Mouse (Mus musculus) T-helper 17 cell (primary cell): Measurements from ENCODE around the gene Sdk2.

ENCODE experiments used
- in situ Hi-C, 2 experiments: fragments of 300-600 bp; cut with MboI, MseI; formaldehyde crosslinking; loops; 1 replicate in 1 of 2; 2 replicates in 1 of 2; pipeline ENCODE4 v1.15.1; 2025; ENCODE audit warnings: high pct_unique_total_duplicates in 2 of 2

The Sdk2 gene

DNA sequence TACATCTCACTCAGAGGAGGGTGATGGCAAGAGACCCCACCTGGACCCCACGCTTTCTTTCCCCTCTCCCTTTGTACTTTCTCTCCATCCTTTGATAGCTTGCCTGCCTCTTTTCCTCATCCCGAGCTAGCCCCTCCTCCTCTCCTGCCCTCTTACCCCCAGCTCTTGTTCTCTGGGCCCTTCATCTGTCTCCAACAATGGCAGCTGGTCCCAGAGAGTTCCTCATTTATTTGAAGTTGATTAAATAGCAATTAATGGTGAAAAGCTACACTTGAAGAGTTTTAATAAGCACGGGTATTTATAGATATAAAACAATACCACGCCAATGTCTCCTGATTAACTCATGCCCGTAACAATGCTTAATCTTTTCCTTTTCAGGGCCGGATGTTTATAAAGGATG is 222.9 kb downstream of the Sdk2 start:
- in situ Hi-C loops, result no loop called here

GRCm38 (mm10) chr11:113842879-113843278 is 224.0 kb downstream of the Sdk2 start:
- in situ Hi-C loops, result no loop called here

GRCm38 (mm10) chr11:113831608-113832007 is 235.2 kb downstream of the Sdk2 start:
- in situ Hi-C loops, result no loop called here

- in situ Hi-C loops, result no loop called here
These were observed 238.7 kb downstream of the Sdk2 start for GRCm38 (mm10) chr11:113828081-113828554.

DNA sequence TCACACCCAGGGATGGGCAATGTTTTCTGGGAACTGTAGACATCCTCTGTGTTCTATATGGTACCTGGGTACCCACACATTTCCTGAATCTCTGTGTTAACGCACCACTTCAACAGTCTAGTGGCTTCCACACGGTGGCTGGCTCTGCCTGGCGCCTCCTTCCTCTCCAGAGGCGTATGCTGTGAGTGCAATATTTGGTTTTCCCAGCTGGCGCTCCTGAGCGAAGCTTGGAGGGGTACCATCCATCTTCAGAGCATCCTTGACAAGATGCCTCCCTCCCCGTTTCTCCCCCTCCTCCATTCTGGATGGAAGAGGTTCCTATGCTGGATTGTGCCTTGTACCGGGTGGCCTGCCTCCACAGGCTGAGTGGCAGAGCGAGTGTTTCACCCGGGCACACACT is 246.8 kb downstream of the Sdk2 start:
- in situ Hi-C loops, result no loop called here

DNA sequence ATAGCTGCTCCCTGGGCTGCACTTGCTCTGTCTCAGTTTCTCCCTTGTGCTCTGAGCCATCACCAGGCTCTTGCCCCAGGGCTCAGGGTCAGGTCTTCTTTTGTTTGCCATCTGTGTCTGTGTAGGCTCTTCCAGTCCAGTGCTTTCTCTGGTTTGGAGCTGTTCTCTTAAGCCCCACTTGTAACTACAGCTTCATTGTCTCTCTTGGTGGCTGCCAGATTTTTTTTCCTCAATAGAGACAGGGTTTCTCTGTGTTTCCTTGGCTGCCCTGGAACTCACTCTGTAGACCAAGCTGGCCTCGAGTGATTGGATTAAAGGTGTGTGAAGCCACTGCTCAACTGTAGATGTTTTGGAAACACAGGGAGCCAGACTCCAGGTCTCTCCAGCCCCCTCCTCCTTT is 247.8 kb downstream of the Sdk2 start:
- in situ Hi-C loops, result loop anchor here in 1 of 2 experiments (10.0 kb wide), 1 partner anchor 1626 kb away; the partner anchor contains the start of gene Trim80

GRCm38 (mm10) chr11:113816971-113817548 is 249.8 kb downstream of the Sdk2 start:
- in situ Hi-C loops, result loop anchor here in 1 of 2 experiments (10.0 kb wide), 1 partner anchor 1628 kb away; the partner anchor contains the start of gene Trim80

DNA sequence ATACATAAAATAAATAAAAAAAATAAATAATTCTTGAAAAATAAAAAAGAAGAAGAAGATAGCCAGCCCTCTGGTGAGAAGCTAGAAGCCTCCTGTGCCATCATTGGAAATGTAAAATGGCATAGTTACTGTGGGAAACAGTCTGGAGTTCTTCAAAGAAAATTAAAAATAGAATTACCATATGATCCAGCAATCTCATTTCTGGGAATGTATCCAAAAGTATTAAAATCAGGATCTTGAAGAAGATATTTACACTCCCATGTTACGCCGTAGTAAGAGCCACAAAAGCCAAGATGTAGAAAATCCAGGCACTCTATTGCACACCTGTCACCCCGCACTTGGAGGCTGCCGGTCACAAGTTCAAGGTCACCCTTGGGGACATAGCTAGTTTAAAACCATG is 250.4 kb downstream of the Sdk2 start:
- in situ Hi-C loops, result loop anchor here in 1 of 2 experiments (10.0 kb wide), 1 partner anchor 1628 kb away; the partner anchor contains the start of gene Trim80

DNA sequence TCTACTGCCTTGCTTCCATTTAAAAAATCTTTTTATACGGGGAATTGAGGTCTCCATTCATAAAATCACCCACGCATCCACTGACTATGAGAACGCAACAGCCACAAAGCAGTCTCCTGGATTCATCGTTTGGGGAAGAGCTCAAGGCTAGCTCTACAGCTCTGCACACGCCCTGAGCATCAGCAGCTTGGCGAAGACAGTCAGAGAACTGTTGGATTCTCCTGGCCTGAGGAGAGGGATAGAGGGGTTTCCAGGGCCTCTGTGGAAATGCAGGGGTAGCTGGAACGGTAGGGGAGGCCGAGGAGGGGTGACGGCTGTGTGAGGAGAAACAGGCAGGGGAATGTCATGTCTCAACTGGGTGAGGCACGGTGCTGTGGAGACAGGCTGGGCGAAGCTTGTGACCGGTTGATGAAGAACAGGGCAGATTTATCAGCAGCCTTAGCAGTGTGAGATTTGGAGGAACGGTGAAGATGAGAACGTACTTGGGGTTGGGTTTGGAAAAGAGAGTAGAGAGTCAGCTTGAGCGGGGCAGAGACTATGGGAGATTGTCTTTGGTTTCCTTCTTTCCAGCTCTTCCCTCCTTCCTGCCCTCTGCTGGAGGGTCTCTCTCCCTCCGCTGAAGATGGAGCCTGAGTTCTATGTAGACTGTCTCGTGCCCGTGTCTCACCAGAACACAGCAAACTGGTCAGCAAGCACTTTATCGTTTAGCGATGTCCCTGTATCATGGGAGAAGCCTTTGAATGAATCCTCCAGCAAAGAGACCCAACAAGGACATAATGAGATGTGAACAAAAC is 255.1 kb downstream of the Sdk2 start:
- in situ Hi-C loops, result loop anchor here in 1 of 2 experiments (5.0 to 10.0 kb wide), 2 partner anchors 109 to 1633 kb away; partner anchors contain the start of gene Trim80

DNA sequence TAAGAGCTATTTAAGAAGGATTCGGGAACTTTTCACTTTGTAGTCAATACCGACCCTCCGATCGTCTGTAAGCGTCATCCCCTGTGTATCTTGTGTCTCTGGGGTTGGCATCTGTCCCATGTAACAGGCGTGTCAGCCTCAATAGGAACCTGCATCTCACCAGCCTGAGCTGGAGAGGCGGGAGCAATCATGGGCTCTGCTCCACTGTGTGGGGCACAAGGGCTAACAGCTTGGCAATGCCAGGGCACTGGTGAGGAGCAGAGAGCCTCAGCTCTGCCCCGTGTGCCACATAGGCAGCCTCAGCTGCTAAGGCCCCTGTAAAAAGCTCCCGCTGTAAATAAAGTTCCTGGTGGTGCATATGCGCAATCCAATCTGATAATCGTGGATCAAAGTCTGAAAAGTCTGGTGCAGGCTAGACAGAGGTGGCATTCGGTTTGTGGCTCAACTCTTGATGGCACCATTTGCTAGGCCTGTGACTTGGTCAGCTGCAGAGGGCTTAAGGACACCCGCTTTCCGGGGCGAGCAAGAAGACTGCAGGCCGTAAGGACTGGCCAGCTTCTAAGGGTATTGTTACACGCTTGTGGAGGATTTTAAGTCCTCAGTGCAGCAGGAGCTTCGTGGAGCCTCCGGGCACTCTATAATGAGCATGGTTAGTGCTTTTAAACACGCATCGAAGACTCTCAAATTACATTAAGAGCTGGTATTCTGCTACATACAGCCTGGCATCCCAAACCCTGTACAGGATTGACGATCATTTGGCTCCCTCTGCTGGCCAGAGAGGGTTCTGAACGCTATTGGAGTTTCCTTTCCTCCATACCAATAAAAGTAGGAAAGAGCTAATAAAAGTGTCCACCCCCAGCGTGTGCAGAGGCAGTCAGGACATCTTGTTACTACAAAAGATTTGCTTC is 256.0 kb downstream of the Sdk2 start:
- in situ Hi-C loops, result loop anchor here in 1 of 2 experiments (5.0 to 10.0 kb wide), 2 partner anchors 109 to 1634 kb away; partner anchors contain the start of gene Trim80

- in situ Hi-C loops, result loop anchor here (5.0 kb wide), 3 partner anchors 45 to 615 kb away; no protein-coding TSS in a partner anchor
These were observed 259.8 kb downstream of the Sdk2 start for GRCm38 (mm10) chr11:113807086-113807485.

DNA sequence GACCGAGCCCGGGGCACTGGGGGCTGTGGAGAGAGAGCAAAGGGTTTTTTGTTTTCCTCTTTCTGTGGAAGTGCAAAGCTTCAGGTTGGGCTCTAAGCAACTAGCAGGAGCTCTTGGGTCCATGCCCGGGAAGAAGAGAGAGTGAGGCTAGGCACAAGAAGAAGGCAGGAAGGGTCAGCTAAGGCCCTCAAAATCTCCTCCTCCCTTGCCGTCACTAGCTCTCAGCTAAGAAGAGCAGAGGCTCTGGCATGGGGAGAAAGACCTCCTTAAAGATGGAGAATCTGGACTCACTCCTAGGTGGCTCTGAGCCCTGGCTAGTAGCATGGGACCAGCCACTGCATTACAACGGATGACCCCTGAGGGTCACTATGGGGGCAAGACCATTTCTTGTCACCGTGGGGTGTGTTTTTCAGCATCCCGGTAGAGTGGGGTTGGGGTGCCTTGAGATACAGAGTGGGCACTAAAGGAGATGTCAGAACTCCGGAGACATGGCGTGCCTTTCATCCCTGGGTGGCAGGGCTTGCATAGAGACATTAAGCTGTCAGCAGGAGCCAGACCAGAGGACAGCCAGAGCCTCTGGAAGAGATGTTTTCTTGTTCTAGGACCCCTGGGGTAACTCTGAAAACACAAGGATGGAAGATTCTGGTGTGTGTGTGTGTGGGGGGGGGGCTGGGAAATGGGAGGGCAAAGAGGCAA is 260.3 kb downstream of the Sdk2 start:
- in situ Hi-C loops, result loop anchor here (5.0 kb wide), 3 partner anchors 44 to 614 kb away; no protein-coding TSS in a partner anchor

- in situ Hi-C loops, result loop anchor here (5.0 kb wide), 3 partner anchors 44 to 614 kb away; no protein-coding TSS in a partner anchor
These were observed 260.9 kb downstream of the Sdk2 start for GRCm38 (mm10) chr11:113805974-113806373.

DNA sequence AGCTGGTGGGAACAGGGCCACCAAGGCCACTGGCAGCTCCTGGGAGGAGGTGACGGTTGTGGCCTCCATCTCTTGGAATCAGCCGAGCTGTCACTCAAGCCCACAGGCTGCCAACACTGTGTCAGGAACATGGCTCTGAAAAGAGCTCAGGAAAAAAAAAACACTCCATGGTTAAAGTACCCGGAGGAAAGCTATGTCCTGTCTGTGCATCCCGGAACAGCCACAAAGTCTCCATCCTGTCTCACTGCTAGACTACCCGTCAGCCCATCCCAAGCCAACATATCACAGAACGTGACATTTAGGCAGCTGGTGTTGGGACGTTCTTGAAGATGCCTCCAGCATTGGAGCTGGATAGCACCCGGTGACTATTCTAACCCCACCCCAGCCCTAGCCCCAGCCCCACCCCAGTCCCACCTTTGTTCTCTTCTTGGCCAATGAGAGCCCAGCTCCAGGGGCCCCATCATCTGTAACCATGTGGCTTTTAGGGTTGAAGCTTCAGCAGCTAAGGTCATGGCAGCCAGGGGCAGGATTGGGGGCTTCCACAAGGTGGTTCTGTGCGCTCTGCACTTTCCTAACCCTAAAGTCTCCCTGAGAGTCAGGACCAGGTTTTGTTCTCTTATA is 263.4 kb downstream of the Sdk2 start:
- in situ Hi-C loops, result no loop called here

- in situ Hi-C loops, result no loop called here
These were observed 264.4 kb downstream of the Sdk2 start for GRCm38 (mm10) chr11:113802456-113802855.

GRCm38 (mm10) chr11:113800026-113800425 is 266.8 kb downstream of the Sdk2 start:
- in situ Hi-C loops, result no loop called here

DNA sequence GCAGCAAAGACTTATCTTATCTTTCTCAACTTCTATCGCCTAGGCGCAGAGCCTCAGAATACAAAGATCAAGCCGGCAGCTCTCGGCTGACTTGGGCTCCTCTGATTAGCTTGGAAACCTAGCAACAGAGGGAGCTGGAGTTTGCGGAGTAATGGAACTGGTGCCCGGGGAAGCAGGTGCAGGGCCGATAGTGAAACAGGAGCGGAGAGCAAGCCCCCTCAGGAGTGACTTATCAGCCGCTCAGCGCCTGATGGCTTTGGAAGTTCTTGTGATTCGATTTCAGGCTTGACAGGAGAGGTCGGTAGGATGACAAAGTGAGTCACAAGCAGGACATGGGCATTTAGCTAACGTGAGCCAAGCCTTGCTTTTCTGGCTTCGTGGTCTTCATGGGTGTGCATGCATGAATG is 267.8 kb downstream of the Sdk2 start:
- in situ Hi-C loops, result loop anchor here in 1 of 2 experiments (5.0 kb wide), 1 partner anchor 52 kb away; no protein-coding TSS in a partner anchor

- in situ Hi-C loops, result loop anchor here in 1 of 2 experiments (5.0 kb wide), 1 partner anchor 51 kb away; no protein-coding TSS in a partner anchor
These were observed 268.8 kb downstream of the Sdk2 start for GRCm38 (mm10) chr11:113798011-113798410.

GRCm38 (mm10) chr11:113797014-113797983 is 269.5 kb downstream of the Sdk2 start:
- in situ Hi-C loops, result loop anchor here in 1 of 2 experiments (5.0 kb wide), 1 partner anchor 50 kb away; no protein-coding TSS in a partner anchor
